Mouse (Mus musculus) ES-E14 (cell line): ENCODE results near the gene Angptl1. TPM values are rescaled to one million over a fixed set of nuclear protein-coding genes. Genes with fewer than 3 reads are reported as not detected.

Experiments
- DNase-seq: peaks from one replicate; pipeline ENCODE4 v3.0.0-alpha.2; 2013; ENCODE audit warnings: low read depth, low spot score
- H3K27ac ChIP-seq: 2 replicates; pipeline ENCODE4 v1.5.1; 2012; ENCODE audit warnings: low read depth, mild to moderate bottlenecking, low read length, moderate library complexity, mixed read lengths; ENCODE audit not compliant: poor library complexity, insufficient read depth, severe bottlenecking
- H3K36me3 ChIP-seq: 2 replicates; pipeline ENCODE4 v1.6.1; 2012; ENCODE audit warnings: mild to moderate bottlenecking, low read length, moderate library complexity, mixed read lengths; ENCODE audit not compliant: control insufficient read depth, poor library complexity, insufficient read depth, severe bottlenecking
- H3K4me1 ChIP-seq, 2 experiments: fragments of 150-350 bp in 1 of 2; sonication (generic) in 1 of 2; 2 replicates each; pipeline ENCODE4 v1.6.1; 2012; ENCODE audit warnings: low read length in 2 of 2, mild to moderate bottlenecking in 1 of 2, mixed read lengths in 1 of 2; ENCODE audit not compliant: control insufficient read depth in 2 of 2, insufficient read depth in 2 of 2, poor library complexity in 1 of 2
- H3K4me3 ChIP-seq, 2 experiments: fragments of 150-350 bp in 1 of 2; sonication (generic) in 1 of 2; 2 replicates each; pipeline ENCODE4 v1.5.1; 2012; ENCODE audit warnings: low read length in 2 of 2, low read depth in 1 of 2, mild to moderate bottlenecking in 1 of 2, mixed read lengths in 1 of 2; ENCODE audit not compliant: insufficient read depth in 1 of 2, poor library complexity in 1 of 2, severe bottlenecking in 1 of 2
- H3K9ac ChIP-seq: 2 replicates; pipeline ENCODE4 v1.6.1; 2012; ENCODE audit warnings: low read depth, mild to moderate bottlenecking, low read length, mixed read lengths; ENCODE audit not compliant: poor library complexity, insufficient read depth, severe bottlenecking
- H3K9me3 ChIP-seq: fragments of 150-350 bp; sonication (generic); 2 replicates; pipeline ENCODE4 v1.6.1; 2012; ENCODE audit warnings: low read depth, mild to moderate bottlenecking, low read length; ENCODE audit not compliant: control insufficient read depth, insufficient read depth
- CHD2 ChIP-seq: IDR thresholded peaks from 2 replicates; pipeline ENCODE4 v1.6.1; 2014; ENCODE audit warnings: mild to moderate bottlenecking, low read depth, low read length, inconsistent platforms
- HCFC1 ChIP-seq: IDR thresholded peaks from 2 replicates; pipeline ENCODE4 v1.6.1; 2012; ENCODE audit warnings: low read length, inconsistent platforms, borderline replicate concordance; ENCODE audit not compliant: insufficient read depth
- MAFK ChIP-seq: IDR thresholded peaks from 2 replicates; pipeline ENCODE4 v1.6.1; 2014; ENCODE audit warnings: mild to moderate bottlenecking, low read depth, low read length, inconsistent platforms; ENCODE audit not compliant: insufficient read depth
- ZC3H11A ChIP-seq: IDR thresholded peaks from 2 replicates; pipeline ENCODE4 v1.6.1; 2012; ENCODE audit warnings: low read depth, mild to moderate bottlenecking, inconsistent platforms, low read length, borderline replicate concordance
- ZNF384 ChIP-seq: IDR thresholded peaks from 2 replicates; pipeline ENCODE4 v1.6.1; 2012; ENCODE audit warnings: low read depth, low read length, inconsistent platforms
- in situ Hi-C, 2 experiments: fragments of 600-800 bp; cut with MboI; formaldehyde crosslinking; loops; one replicate each; pipeline ENCODE4 v1.15.1; 2025; ENCODE audit warnings: low sequenced_read_pairs in 2 of 2, inconsistent platforms in 1 of 2; ENCODE audit not compliant: unreplicated experiment in 2 of 2
- total RNA-seq: library from RNA; depleted of rRNA; stranded (reverse); fragments of 300-350 nt; gene quantifications from 2 replicates; pipeline ENCODE4 v1.2.3, GENCODE M21; 2012

Gene Angptl1
- total RNA-seq, 1 experiment: 0.13 TPM

DNA sequence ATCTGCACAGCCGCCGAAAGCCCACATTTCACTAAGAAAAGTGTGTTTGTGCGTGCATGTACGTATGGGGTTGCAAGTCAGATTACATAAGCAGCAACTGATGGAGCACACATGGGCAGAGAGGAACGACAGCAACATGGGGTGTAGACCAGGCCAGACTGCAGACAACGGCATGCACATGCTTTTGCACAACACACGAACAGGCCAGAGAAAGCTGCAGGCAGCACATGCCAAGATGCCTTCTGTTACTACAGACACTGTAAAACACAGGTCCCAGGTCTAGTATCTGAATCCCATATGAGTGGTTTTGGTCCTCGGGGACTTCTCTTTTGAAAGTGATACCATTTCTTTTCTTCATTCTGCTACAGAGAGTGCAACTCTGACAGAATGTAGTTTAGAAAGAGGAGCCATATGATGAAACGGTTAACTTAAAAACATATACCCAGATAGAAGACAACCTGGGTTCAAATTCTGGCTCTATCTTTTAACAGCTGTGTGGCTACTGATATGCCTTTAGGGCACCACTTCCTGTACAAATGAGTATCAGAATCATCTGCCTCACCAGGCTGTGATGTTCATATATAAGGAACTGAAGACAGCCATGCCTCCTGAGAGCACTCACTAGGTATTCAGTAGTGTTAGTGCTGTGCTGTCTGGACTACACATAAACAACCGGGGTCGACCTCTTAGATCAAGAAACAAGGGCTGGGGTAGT, 3.4 kb downstream of the Angptl1 start:
- no peak overlapping the region for H3K9ac ChIP-seq
- no peaks in the 10 kb centered on the region for H3K4me1 ChIP-seq
- no peak overlapping the region for H3K4me3 ChIP-seq
- in situ Hi-C loops: no loop called here
- TF ChIP-seq ZNF384 (no peak), MAFK (no peak)
- no peak overlapping the region for H3K27ac ChIP-seq
- no peaks in the 10 kb centered on the region for H3K9me3 ChIP-seq
- peaks cover 2% of the 10 kb centered on the region; the same call in 1 of the 2 replicates for H3K36me3 ChIP-seq
- DNase-seq: no peak

DNA sequence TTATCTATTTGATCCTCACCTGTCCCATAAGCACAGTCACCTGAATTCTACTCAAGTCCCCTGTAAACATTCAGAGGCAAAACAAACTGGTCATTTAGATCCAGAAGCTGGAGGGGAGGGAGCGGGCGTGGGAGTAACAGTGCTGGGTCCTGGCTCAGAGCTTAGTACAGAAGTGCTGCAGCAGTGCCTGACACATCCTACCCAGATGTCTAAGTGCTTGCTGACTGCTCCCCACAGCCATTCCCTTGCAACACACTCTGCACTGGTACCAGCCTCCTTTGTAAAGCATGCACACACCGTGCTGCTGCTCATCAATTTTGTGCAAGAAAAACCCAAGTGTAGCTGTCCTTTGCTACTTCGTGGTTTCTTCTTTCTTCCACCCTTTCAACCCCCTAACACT, 8.7 kb downstream of the Angptl1 start:
- in situ Hi-C loops: no loop called here
- Histone ChIP-seq H3K9ac (no peak overlapping the region), H3K4me3 (no peak overlapping the region), H3K9me3 (no peaks in the 10 kb centered on the region), H3K27ac (no peak overlapping the region), H3K4me1 (no peaks in the 10 kb centered on the region), H3K36me3 (no peaks in the 10 kb centered on the region)
- no peak for TF ChIP-seq CHD2
- no peak for TF ChIP-seq ZC3H11A
- no peak for TF ChIP-seq MAFK
- no peak for TF ChIP-seq HCFC1
- no peak for TF ChIP-seq ZNF384
- DNase-seq: no peak

DNA sequence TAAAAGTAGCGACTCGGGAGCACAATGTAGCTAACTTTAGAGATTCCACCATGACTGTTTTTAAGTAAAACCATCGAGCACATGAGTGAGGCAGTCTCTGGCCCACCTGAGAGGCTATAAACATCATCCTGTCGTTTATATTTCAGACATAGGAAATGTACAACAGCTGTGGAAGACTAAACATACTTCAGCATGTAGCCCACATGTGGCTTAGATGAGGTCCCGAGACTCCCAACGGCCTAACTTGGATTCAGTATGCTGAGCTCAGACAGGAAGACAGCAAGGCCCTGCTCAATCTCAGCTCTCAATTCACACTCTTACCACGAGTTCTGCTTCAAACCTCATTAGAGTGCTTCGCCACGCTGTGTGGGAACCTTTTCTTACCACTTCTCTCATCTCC, 14.0 kb downstream of the Angptl1 start:
- Histone ChIP-seq H3K36me3 (no peaks in the 10 kb centered on the region), H3K27ac (no peak overlapping the region), H3K9me3 (no peaks in the 10 kb centered on the region), H3K4me1 (no peaks in the 10 kb centered on the region), H3K4me3 (no peak overlapping the region), H3K9ac (no peak overlapping the region)
- DNase-seq: no peak
- in situ Hi-C loops: no loop called here
- no peak for TF ChIP-seq ZC3H11A
- TF ChIP-seq ZNF384: no peak
- no peak for TF ChIP-seq HCFC1

DNA sequence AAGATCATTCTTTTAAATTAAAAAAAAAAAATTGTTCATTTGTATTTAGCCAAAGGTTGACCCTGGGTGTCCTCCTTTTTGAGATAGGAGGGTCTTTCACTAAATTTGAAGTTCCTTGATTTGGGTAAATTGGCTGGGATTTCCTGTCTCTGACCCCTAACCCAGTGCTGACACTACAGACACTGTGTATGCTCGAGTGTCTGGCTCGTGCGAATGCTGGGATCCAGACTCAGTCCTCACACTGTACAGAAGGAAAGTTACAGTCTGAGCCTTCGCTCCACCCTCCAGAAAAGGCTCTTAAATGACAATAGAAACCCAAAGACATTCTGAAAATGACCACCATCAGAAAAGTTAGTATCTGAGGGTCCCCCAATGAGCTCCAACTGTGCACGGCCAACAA, 14.5 kb downstream of the Angptl1 start:
- in situ Hi-C loops: no loop called here
- no peak for DNase-seq
- Histone ChIP-seq H3K9ac (no peak overlapping the region), H3K4me3 (no peak overlapping the region), H3K27ac (no peak overlapping the region), H3K4me1 (no peaks in the 10 kb centered on the region), H3K36me3 (no peaks in the 10 kb centered on the region), H3K9me3 (no peaks in the 10 kb centered on the region)
- no peak for TF ChIP-seq MAFK

DNA sequence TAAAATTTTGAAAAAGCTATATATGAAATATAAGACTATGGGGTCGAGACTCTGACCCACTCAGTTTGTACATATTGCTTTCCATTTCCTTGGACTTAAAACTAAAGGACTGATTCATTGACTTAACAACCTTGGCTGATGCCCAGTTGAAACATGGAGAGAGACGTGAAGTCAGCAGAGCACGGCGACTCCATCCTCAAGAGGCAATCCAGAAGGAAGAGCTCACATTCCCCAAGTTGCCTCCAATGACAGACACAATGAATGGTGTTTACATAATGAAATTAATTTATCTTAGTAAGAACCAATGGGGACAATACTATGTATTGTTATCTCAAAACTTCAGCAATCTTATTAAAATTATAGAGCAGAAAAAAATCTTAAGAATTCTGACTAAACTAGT, 16.2 kb downstream of the Angptl1 start:
- Histone ChIP-seq H3K36me3 (no peaks in the 10 kb centered on the region), H3K4me3 (no peak overlapping the region), H3K4me1 (no peaks in the 10 kb centered on the region), H3K9me3 (no peaks in the 10 kb centered on the region), H3K9ac (no peak overlapping the region), H3K27ac (no peak overlapping the region)
- in situ Hi-C loops: no loop called here
- no peak for TF ChIP-seq HCFC1
- no peak for TF ChIP-seq CHD2
- no peak for TF ChIP-seq ZNF384
- no peak for TF ChIP-seq ZC3H11A
- no peak for TF ChIP-seq MAFK
- DNase-seq: no peak
